Mouse (Mus musculus) fat pad, adult 2 months (tissue): ENCODE results near the gene Ap5b1.

ENCODE experiments used
- DNase-seq: peaks from one replicate; pipeline ENCODE4 v3.0.0-alpha.2; 2011; ENCODE audit warnings: low read depth, low spot score; ENCODE audit errors: extremely low read depth

Gene Ap5b1

DNA sequence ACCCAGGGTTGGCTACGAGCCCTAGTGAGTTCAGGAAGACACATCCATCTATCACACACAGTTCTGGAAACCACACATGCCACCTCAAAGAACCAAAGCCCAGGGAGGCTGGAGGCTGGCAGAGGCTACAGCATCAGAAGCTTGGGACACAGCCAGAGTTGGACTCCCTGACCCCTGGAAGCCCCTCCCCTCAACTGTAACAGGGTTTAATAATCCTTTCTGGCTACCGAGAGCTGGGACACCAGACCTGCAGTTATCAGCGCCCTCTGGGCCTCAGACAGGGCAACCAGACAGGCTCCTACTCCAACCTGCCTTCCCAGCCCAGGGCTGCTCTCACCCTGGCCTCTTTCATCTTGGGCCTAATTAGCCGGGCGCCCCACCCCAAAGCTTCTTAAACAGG is 1.5 kb upstream of the Ap5b1 start:
- DNase-seq: no peak

- no peak for DNase-seq
Observed at GRCm38 (mm10) chr19:5567180-5567533, 668 bp upstream of the Ap5b1 start.

DNA sequence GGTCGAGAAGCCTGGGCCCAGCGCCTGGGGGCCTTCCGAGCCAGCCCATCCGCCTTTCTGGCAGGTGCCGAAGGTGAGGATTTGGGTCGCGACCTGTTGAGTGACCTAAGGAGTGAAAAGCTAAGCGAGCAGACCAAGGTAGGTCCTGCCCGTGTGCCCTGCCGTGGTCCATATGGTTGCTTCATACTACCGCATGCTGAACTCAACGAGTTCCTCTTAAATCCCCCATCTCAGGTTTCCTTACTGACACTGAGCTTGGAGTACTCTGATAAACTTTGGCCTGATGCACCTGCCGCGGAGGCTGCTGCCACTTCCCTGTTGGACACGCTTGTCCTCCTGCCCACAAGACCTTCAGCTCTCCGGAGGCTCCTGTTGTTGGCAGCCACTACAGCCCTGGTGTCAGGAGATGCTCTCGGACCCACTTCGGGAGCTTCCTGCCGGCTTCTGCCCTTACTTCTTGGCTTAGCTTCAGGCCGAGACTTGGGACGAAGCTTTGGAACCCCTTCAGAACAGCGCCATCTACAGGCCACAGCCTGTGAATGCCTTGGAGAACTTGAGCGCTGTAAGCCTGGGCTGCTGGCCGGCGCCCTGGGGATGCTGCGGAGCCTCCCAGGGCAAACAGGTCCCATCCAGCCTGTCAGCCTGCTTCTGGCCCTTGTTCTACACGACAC is 780 bp downstream of the Ap5b1 start:
- DNase-seq: no peak

GRCm38 (mm10) chr19:5569521-5569920 is 1.7 kb downstream of the Ap5b1 start:
- no peak for DNase-seq

- DNase-seq: no peak
Observed at GRCm38 (mm10) chr19:5570353-5571246, 2.8 kb downstream of the Ap5b1 start.

DNA sequence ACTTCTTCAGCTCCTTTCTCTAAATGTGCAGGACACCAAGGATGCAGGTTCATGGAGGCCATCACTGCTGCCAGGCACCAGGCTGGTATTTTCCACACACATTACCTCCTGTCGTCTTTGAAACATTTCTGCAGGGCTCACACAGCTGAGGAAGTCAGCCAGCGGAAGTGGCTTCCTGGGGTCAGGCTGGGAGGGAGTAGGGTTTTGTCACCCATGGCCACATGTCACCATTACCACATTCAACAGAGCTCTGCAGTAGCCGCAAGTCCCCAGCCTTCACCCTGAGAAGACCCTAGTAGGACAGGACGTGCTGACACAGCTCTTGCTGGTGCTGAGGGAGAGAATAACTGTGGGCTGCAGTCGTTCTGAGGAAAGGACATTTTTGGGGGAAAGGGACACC is 4.0 kb downstream of the Ap5b1 start:
- no peak for DNase-seq

DNA sequence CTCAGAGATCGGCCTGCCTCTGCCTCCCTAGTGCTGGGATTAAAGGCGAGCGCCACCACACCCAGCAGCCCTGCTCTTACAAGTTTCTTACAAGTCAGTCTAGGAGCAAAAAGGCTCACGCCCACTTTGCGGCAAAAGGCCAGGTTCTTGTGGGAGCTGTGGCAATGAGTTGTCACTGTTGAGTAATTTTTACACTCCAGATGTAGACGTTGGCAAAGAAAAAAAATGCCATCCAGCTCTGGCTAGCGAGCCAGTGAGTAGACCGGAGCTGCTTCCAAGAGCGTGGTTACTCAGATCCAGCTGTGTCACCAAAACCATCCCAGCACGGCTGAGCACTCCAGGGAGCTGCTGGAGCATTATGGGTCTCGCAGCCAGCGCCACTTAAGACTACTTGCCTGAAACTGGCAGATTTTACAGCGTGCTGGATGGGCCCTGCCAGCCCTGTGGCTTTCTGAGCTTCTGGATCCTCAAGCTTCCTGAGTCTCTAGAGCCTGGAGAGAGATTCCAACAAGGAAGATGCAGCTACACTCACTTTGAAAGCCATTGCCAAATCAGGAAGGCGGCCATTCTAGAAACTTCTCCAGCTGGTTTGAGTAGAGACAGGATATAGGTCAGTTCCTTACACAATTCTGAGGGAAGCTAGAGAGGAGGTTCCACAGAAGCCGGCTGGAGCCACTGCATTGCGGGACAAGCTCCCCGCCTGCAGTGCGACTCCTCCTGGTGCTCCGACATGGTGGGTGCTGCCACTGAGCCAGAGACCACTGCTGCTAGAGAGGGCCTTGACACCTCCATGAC is 4.7 kb downstream of the Ap5b1 start:
- peak; percentile 95 for DNase-seq

DNA sequence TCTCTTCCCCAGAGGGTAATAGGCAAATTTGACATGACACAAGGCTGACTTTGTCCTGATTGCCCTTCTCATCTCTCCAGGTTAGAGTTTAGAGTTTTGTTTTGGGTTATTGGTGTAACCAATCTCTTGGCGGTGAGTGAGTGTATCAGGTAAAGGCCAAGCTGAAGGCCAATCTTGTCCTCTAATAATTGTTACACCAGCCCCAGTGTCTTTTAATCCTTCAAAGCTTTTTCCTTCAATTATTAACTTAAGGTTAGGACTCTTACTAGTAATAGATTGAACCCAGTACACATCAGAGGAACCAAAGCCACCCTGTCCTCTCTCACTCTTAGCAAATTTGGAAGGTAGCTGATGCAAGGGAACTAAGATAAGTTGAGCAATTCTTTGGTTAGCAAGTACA is 7.5 kb downstream of the Ap5b1 start:
- no peak for DNase-seq

- DNase-seq: no peak
Observed at GRCm38 (mm10) chr19:5579971-5580370, 12.1 kb downstream of the Ap5b1 start.

GRCm38 (mm10) chr19:5580776-5581175 is 13.0 kb downstream of the Ap5b1 start:
- no peak for DNase-seq

- no peak for DNase-seq
Observed at GRCm38 (mm10) chr19:5581995-5582394, 14.2 kb downstream of the Ap5b1 start.

GRCm38 (mm10) chr19:5589159-5589558 is 21.3 kb downstream of the Ap5b1 start:
- DNase-seq: no peak

DNA sequence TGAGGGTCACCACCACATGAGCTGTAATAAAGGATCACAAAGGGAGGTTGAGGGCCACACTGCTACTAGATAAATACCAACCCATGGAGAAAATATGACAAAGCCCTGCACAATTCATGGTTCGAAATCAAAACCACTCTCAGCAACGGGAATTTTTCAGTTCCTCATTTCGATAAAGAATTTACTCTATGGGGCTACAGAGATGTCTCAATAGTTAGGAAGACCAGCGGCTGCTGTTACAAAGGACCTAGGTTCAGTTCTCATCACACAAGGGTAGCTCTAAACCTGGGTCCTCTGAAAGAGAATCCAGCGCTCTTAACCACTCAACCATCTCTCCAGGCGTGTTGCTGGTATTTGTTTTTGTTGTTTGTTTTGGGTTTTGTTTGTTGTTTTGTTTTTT is 24.1 kb downstream of the Ap5b1 start:
- DNase-seq: no peak

GRCm38 (mm10) chr19:5599224-5599623 is 31.4 kb downstream of the Ap5b1 start:
- no peak for DNase-seq

- no peak for DNase-seq
Observed at GRCm38 (mm10) chr19:5601752-5602541, 34.1 kb downstream of the Ap5b1 start, which contains the start of gene Rnaseh2c. TSS of gene Rnaseh2c (plus strand) at chr19:5601873.

GRCm38 (mm10) chr19:5603664-5604063 is 35.8 kb downstream of the Ap5b1 start:
- DNase-seq: no peak

- DNase-seq: no peak
Observed at GRCm38 (mm10) chr19:5605126-5605525, 37.3 kb downstream of the Ap5b1 start.

DNA sequence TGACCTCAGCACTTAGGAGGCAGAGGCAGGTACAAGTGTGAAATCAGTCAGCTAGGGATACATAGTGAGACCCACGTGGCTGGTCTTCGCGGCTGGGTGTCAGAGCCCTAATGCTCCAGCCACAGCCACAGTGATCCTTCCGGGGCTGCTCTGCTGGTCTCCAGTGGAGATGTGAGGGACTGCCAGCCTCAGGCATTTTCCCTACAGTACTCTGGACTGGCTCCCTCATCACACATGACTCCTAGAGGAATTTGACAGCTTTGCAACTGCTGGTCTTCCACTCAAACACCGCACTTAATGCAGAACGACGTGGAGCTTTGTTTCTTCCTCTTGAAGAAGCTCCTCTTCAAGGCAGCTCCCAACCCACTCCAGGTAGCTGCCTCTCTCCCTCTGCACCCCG is 38.4 kb downstream of the Ap5b1 start:
- no peak for DNase-seq

DNA sequence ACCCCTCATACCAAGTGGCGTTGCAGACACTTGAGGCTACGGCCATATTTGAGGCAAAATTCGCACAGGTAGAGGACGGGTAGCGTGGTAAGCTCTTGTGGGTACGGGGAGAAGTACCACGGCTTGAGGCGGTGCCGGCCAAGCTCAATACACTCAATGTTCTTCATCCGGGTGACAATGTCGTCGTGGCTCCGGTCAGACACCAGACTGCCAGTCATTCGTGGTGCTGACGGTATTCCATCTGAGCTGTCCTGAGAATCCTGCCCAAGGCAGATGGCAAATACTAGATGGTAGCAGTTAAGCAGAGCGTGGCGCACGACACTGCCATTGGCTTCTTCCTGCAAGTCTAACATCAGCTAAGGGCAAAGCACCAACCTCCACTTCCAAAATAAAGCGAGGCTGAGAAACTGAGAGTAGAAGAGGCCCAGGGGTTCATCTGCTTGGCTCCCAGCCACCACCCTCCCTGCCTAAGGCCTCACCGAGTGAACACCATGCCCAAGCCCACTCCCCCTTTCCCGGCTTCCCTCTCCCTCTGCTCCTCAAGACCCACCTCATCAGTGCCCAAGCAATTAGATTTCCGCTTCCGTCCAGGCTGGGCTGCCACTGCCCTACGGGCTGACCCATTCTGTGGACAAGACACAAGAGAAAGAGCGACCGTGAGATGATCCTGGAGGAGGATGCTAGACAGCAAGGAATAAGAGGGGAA is 40.0 kb downstream of the Ap5b1 start:
- DNase-seq: no peak

- no peak for DNase-seq
Observed at GRCm38 (mm10) chr19:5608707-5609106, 40.9 kb downstream of the Ap5b1 start.
